Mouse (Mus musculus) adrenal gland, postnatal 14 days (tissue): ENCODE results near the gene Dusp9. TPM values are rescaled to one million over a fixed set of nuclear protein-coding genes. Genes with fewer than 3 reads are reported as not detected.

Experiments used
- DNase-seq: peaks from one replicate; pipeline ENCODE4 v3.0.0; 2021; ENCODE audit warnings: mixed read lengths
- total RNA-seq: library from RNA; stranded (reverse); gene quantifications from 2 replicates; pipeline ENCODE4 v1.2.3, GENCODE M21; 2021

Dusp9 gene
- total RNA-seq, 1 experiment from 2014 or later, result 0.74 TPM

DNA sequence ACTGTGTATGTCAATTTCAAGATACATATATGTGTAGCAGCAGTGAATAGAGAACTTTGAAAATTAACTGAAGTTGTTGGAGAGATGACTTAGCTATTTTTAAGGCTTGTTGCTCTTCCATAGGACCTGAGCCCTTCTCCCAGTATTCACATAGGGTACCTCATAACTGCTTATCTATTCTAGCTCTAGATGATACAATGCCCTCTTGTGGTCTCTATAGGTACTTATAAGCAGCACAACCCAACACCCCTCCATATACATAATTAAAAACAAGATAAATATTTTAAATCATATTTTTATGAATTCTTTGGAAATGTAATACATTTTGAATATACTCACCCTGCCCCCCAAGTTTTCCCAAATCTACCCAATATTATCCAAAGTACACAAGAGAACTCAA is 23.9 kb downstream of the Dusp9 start:
- no peak for DNase-seq

DNA sequence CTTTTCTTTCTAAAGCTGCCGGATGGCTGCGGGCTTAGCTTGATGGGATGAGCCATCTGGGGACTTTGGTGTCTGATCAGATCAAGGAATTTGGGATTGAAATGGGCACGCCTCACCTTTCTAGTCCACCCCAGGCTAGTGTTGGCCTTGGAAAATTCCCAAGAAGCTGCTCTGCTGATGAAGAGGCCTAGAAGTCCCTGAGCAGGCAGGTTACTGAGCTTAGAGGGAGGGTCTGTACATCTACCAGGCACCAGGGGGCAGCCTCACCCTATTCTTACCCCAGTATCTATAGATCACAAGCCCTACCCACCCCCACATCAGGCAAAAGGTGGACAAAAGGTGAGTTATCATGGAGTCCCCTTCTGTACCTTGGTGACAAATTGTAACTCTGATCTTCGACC is 32.8 kb downstream of the Dusp9 start:
- peak; percentile 66 for DNase-seq

- peak; percentile 83 for DNase-seq
Measured at GRCm38 (mm10) chrX:73672879-73673618, 33.8 kb downstream of the Dusp9 start, which contains the start of gene Slc6a8. TSS of gene Slc6a8 (plus strand) at chrX:73673150.

DNA sequence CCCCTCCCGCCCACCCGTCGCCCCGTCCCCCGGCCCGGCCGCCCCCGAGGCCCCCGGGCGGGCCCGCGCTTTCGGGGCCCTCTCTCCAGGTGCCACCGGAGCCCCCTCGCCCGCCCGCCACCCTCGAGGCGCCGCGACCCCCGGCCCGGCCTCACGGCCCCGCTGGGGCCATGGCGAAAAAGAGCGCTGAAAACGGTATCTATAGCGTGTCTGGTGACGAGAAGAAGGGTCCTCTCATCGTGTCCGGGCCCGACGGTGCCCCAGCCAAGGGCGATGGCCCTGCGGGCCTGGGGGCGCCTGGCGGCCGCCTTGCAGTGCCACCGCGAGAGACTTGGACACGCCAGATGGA is 34.4 kb downstream of the Dusp9 start:
- no peak for DNase-seq

DNA sequence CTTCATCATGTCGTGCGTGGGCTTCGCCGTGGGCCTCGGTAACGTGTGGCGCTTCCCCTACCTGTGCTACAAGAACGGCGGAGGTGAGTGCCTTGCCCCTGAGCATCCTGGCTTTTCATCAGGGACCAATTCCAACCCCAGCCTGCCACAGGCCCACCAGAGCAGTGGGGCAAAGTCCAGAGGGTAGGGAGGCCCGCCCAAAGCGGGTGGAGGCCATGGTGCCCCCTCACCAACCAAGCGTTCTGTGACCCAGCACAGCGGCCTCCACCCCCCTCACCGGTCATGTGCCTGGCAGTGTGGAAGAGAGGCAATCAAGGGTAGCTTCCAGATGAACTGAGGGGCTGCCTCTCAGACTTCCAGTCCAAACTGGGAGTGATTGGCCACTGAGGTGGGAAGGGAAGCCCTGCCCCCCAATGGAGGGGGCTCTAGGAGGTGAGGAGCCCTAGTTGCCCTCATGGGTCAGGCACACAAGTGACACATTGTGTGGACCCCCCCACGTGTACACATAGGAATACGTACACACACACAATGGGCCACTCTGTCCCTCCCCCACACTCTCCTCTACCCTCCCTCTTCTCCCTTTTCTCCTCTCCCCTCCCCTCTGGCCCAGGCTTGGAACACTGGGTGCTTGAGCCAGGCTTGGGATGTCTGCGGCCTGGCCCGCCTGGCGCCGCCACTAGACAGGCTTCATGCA is 34.9 kb downstream of the Dusp9 start:
- peak; percentile 45 for DNase-seq

DNA sequence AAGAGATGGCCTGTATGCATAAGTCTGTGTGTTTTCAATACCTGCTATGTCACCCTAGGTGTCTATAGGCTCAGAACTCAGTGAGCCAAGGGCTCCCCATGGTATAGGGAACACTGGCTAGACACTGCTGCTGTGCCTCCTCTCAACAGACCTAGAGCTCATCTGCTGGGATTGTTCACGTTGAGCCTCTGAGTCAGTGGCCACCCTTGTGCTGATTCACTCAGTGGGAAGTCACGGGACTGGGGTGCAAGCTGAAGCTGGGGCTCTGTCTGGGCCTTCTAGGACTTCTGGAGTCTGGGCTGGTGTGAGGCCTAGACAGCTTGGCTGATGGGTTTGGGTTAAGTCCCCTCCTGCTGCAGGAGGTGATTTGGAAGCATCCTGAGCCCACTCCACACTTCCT is 36.0 kb downstream of the Dusp9 start:
- DNase-seq, result peak; percentile 49

GRCm38 (mm10) chrX:73676668-73677067 is 37.4 kb downstream of the Dusp9 start:
- DNase-seq, result no peak

DNA sequence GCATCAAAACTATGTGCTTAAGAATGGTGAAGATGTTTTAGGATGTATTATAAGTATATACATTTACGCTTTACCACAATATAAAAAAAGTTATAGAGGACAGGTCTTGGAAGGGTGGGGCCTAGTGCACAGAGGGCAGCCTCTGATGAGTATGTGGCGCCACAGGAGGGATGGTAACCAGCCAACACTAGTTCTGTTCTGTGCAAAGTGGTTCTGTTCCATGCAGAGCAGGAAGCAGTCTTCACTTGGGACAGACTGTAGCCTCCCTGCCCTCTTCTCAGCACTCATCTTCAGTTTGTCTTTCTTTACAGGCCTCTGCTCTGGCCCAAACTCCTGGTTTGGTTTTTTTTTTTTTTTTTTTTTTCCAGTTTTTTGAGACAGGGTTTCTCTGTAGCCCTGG is 44.9 kb downstream of the Dusp9 start:
- no peak for DNase-seq

- DNase-seq, result no peak
Measured at GRCm38 (mm10) chrX:73684978-73685377, 45.8 kb downstream of the Dusp9 start.

GRCm38 (mm10) chrX:73685629-73686028 is 46.4 kb downstream of the Dusp9 start:
- DNase-seq, result peak; percentile 75

DNA sequence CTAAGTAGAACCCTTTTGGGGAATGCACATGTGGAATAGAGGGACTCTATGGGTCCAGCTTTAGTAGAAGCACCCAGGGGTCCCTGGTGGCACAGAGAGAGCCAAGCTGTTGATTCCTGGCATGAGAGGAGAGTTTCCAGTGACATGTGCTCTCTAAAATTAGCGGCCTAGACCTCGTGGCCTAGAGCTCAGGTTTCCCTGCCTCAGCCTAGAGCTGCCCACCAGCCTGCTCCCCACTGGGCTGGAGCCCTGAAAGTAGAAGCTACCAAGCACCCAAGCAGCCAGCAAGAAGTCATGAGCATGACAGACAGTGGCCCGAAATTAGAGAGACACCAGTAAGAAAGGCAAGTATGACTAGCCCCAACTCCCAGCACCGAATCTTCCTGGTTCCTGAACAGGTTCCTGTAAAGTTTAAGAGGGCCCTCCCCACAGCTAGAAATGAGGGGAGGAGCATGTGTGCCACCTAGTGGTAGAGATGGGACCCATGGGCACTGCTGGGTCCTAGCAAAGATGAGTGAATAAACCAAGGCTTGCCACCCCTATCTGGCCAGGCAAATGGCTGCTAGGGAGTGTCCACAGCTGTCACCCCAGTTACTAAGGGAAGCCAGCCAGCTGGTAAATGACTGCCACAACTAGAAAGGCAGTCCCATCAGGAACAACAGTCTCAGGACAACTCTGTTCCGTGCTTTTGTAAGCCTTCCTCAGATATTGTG is 51.9 kb downstream of the Dusp9 start:
- DNase-seq, result peak; percentile 73

Other genes starting within 250 kb of the Dusp9 start
- not detected in 2 replicates for gene Gm18336, start 240.7 kb upstream of the Dusp9 start, total RNA-seq
- 0.26 and 0.30 TPM in 2 replicates for gene Zfp92, start 228.3 kb upstream of the Dusp9 start, total RNA-seq
- gene Trex2, start 204.1 kb upstream of the Dusp9 start, total RNA-seq, result not detected in 2 replicates
- gene Haus7, start 180.4 kb upstream of the Dusp9 start, total RNA-seq, result 22.8 and 25.2 TPM in 2 replicates
- gene Bgn, start 155.8 kb upstream of the Dusp9 start, total RNA-seq, result 183 and 214 TPM in 2 replicates
- 16.3 and 20.9 TPM in 2 replicates for gene Atp2b3, start 136.3 kb upstream of the Dusp9 start, total RNA-seq
- 6.1 and 8.4 TPM in 2 replicates for gene Pnck, start 20.7 kb downstream of the Dusp9 start, total RNA-seq
- 38.8 and 42.2 TPM in 2 replicates for gene Slc6a8, start 33.7 kb downstream of the Dusp9 start, total RNA-seq
- gene Bcap31, start 76.8 kb downstream of the Dusp9 start, total RNA-seq, result 208 and 230 TPM in 2 replicates
- 28.3 and 30.6 TPM in 2 replicates for gene Abcd1, start 77.2 kb downstream of the Dusp9 start, total RNA-seq
- 0.96 and 1.3 TPM in 2 replicates for gene Plxnb3, start 117.7 kb downstream of the Dusp9 start, total RNA-seq
- 0.82 and 2.6 TPM in 2 replicates for gene Srpk3, start 135.0 kb downstream of the Dusp9 start, total RNA-seq
- gene Idh3g, start 147.5 kb downstream of the Dusp9 start, total RNA-seq, result 739 and 769 TPM in 2 replicates
- gene Ssr4, start 147.6 kb downstream of the Dusp9 start, total RNA-seq, result 148 and 176 TPM in 2 replicates
- 4.4 and 4.5 TPM in 2 replicates for gene Pdzd4, start 185.6 kb downstream of the Dusp9 start, total RNA-seq